Mouse (Mus musculus) kidney, adult 11 months (tissue): ENCODE measurements around the gene Rubcnl.

Experiments used
- DNase-seq: peaks from one replicate; pipeline ENCODE4 v3.0.0; 2022

The Rubcnl gene

DNA sequence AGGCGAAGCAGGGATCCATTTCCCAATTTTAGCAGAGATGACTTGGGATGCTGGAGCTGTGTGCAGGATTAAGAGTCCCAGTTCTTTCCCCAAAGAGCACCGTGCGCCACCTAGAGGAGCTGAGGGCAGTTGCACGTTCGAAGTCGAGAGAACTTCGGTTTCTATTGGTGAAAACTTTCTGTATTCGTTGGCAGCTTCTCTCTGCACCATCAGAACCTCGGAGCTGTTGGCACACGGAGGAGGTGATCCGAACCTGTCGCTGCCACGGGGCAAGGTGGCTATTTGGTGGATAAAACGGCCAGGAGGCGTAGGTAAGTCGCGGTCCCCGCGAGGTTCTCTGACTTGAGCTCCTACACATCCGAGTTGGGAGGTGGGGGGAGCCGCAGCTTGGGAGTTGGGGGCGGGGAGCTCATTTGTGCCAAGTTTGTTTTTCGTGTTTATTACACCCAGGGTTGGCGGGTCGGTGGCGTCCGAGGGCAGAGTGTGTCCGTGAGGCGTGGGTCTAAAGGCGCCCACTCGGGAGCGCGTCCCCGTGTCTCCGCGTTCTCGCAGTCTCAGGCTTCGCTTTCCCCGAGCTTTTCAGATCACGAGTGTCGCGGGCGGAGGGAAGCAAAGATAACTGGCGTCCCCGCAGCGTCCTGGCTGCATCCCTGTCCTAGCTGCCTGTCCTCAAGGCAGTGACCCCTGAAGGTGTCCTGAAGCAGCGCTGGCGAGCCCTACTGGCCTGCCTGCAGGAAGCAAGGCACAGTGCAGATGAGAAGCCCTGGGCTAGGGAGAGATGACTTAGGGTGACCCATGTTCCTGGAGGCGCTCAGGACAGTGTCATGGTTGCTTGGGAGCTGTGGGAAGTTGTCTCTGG lies at the start of gene Rubcnl:
TSS of gene Rubcnl (plus strand) at position 172 of the 859 bp plus-strand sequence.
- peak; percentile 48 for DNase-seq

DNA sequence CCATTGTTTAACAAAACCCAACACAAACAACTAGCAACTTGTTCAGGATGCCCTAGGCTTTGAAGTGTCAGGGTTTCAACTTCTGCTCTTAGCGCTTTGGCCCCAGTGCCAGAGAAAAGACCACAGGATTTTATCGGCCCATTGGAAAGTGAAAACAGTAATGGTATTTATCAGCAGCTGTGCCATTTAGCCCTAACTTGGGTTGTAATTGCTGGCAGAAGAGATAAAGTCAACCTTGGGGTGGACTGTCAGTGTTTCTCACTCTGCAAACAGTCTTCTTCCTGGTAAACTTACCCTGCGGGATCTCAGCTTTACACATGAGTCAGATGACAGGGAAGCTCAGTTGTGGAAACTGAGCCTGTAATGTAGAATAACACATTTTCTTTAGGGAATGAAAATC lies 43.6 kb upstream of the Rubcnl start:
- DNase-seq: no peak

- no peak for DNase-seq
Measured at GRCm38 (mm10) chr14:74972687-74973086, 43.1 kb upstream of the Rubcnl start.

DNA sequence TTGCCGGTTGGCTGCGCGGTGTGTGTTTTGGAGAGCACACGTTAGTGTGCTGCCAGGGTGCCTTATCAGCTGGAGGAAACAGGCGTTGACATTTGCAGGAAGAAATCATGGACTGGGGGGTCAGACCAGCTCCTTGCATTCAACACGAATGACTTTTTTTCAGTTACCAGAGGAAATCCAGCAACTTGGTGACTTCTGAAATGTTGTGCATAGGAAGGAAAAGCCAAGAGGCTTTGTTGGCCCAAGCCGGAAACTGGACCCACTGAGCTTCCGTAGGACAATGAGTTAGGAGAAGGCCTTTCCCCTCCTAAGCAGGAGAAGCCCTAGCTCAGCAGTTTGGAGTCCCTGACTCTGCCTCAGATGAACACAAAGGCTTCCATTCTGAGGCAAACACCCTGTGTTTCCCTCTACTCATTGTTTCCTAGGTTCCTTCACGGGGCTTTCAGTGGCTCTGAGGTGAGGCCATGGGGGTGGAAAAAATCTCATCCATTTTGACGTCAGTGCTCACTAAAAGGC lies 41.6 kb upstream of the Rubcnl start:
- peak; percentile 55 for DNase-seq

GRCm38 (mm10) chr14:74976972-74977371 lies 38.9 kb upstream of the Rubcnl start:
- no peak for DNase-seq

GRCm38 (mm10) chr14:74981016-74981415 lies 34.8 kb upstream of the Rubcnl start:
- no peak for DNase-seq

DNA sequence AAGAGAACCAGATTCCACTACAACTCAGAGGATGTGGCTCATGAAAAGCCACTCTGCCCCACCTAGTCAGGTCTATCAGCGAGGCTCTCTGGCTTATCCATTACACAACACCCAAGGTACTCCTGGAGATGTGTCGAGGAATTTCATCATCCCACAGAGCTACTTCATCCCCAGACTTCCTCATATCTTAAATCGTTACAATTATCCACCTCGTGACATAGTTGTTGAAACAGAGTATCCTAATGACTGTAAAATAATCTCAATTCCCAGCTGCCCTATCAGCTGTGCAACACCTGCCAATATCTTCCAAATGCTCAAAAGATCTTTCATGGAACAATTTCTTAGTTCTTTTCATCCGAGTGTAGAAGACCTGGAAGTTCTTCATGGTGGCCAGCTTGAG lies 32.7 kb upstream of the Rubcnl start:
- DNase-seq: no peak

- DNase-seq: no peak
Measured at GRCm38 (mm10) chr14:74984817-74985391, 30.9 kb upstream of the Rubcnl start.

GRCm38 (mm10) chr14:74985658-74986057 lies 30.2 kb upstream of the Rubcnl start:
- DNase-seq: no peak

GRCm38 (mm10) chr14:74986527-74986926 lies 29.3 kb upstream of the Rubcnl start:
- no peak for DNase-seq

GRCm38 (mm10) chr14:74989322-74989721 lies 26.5 kb upstream of the Rubcnl start:
- no peak for DNase-seq

- DNase-seq: no peak
Measured at GRCm38 (mm10) chr14:74989909-74990308, 25.9 kb upstream of the Rubcnl start.

DNA sequence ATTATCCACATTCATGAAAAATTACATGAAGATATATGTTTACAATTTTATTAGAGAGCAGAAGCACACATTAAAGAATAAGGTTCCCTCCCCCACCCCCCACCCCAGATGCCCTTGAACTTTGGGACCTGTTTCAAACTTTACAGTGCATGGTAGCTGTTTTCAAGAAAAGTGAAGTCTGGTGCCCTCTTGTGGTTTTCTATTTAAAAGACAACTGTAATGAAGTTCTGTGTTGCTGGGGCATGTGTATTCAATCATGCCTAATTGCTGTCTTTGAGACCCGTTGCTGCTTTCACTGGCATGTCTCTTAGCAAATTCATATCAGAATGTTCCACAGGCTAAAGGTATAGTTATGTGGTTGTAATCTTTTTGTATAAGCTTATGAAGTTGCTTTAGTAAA lies 25.3 kb upstream of the Rubcnl start:
- DNase-seq: no peak

GRCm38 (mm10) chr14:74996556-74996955 lies 19.3 kb upstream of the Rubcnl start:
- DNase-seq: no peak

DNA sequence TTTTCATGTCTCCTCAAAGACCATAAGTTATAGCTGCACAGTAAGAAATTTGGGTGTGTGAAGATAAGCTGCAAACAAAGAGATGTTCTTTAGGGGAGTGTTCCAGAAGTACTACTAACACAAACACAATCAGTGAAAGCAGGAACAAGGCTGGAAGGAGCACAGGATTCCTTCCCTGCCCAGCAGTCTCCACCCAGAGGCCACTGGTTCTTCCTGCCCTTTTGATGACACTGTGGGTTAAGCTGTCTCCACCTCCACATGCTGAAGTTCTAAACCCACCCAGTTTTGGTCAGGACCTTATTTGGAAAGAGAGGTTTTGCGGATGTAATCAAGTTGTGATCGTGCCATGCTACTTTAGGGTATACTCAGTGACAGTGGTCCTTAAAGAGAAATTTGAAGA lies 18.8 kb upstream of the Rubcnl start:
- DNase-seq: no peak

GRCm38 (mm10) chr14:75001364-75001763 lies 14.5 kb upstream of the Rubcnl start:
- DNase-seq: no peak

DNA sequence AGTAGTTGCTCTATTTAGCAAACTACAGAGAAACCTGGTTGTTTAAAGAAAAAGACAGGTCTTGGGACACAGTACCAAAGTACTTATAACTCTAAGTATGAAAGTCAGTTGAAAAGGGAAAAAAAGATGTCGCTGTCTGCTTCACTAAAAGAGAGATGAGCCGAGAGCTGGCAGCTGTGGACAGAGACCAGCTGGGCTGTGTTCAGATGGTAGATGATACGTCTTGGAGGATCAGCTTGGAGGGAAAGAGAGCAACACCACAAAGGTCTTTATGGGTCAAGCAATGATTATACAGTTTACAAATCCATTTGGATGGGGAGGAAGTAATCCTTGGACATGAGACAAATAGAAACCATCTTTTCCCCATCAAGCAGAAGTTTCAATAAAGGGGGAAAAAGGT lies 12.5 kb upstream of the Rubcnl start:
- no peak for DNase-seq

DNA sequence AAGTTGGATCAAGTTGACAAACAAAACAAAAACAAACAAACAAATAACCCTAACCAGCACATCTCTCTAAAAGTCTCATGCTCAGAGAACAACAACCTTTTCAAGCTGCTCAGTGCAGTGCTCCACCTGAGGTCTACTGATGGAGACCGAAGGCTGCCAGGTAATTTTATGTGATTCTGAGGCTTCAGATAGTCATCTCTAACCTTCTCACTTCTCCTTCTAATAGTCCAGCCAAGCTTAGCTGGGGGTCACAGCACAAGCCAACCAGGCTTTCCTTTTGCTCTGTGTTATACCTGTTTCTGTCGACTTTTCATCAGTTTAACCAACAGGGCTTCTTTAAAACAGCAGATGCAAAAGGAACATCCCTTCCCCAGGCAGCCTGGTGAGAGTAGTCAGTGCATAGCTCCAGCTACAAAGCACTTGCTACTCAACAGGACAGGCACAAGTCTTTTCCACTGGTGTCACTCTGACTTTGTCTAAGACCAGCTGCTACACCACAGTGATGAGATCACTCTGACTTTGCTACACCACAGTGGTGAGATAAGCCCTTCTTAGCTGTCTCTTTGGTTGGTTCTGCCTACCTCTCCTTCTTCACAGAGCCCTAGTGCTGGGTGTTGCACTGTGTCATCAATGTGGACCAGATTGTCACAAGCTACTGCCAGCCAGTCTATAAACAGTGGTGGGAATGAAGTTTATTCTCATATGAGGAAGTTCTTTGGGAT lies 10.2 kb upstream of the Rubcnl start:
- no peak for DNase-seq

DNA sequence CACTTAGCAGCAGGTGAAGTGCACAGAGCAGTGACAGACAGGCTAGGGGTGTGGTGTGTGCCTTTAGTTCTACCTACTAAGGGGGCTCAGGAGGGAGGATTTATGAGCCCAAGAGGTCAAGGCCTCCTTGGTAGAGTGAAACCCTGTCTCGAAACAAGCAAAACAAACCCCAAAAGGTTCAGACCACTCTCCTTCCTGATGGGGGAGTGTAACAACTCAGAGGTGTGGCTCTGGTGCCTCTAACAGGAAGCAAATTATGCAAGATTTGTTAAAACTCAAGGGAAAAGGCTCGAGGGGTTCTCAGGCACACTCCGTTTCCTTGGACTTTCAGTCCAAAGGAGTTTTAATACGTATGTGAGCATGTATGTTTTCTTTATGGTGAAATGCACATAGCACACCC lies 5.5 kb upstream of the Rubcnl start:
- DNase-seq: no peak

GRCm38 (mm10) chr14:75010986-75011655 lies 4.7 kb upstream of the Rubcnl start:
- DNase-seq: no peak

DNA sequence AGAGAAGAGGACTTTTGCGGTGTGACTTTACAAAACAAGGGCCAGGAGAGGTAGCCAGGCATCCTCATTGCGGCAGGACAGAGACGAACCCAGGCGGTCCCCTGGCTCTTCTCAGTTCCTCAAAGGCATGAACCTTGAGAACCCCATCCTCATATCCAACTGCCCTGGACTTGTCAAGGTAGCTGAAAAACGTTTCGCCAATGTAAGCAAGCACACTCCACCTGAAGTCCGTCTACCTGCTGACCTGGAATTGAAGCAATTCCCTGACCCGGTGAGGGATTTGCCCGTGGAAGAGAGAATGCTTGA lies 841 bp downstream of the Rubcnl start:
- no peak for DNase-seq

DNA sequence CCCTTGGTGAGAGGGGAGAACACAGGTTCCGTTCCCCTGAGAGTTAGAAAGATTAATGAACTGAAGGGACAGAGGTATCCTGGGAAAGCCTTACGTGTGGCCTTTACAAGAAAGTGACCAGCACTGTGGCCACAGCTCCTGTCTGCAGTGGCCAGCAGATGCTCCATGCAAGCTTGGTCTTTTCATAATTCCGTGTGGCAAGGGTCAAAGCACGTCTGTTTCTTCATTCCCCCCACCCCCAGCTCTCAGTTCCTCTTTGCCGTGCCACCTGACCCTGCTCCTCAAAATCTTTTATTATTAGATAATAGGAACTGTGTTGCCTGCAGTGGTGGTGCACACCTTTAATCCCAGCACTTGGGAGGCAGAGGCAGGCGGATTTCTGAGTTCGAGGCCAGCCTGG lies 1.4 kb downstream of the Rubcnl start:
- no peak for DNase-seq
